Mouse (Mus musculus) gastrocnemius, postnatal 10 days (tissue): Measurements from ENCODE around the gene Dstn. TPM values are rescaled to one million over a fixed set of nuclear protein-coding genes. Genes with fewer than 3 reads are reported as not detected.
A peak's percentile ranks its signal among the peaks of the same experiment; 100 is the strongest.

ENCODE experiments used
- DNase-seq: peaks from one replicate; pipeline ENCODE4 v3.0.0; 2021; ENCODE audit warnings: mixed read lengths
- total RNA-seq, 2 experiments: library from RNA; stranded (reverse); gene quantifications; 2 replicates each; pipeline ENCODE4 v1.2.3; 2021

Gene Dstn
- total RNA-seq, 2 experiments from 2014 or later = 65.7 to 79.9 TPM

GRCm38 (mm10) chr2:143955004-143955403 lies 39.9 kb downstream of the Dstn start:
- DNase-seq = peak; percentile 1

GRCm38 (mm10) chr2:143955746-143956145 lies 40.6 kb downstream of the Dstn start:
- DNase-seq = no peak

DNA sequence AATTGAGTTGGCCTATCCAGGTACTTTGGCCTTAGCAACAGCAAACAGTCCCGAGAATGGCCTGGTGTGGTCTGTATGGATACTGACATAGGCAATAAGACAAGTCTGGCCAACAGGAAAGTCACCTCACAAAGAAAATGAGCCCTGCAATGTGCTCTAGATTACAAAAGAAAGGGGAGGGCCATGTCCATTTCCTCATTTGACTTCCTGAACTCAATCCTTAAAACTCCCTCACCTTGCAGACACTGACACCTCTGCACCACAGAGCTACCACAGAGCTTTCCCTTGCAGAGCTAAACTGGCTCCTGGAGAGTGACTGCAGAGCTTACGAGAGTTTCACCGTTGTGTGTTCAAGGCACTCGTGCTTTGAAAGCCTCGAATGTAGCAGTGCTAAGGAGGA lies 47.1 kb downstream of the Dstn start:
- no peak for DNase-seq

- DNase-seq = no peak
Observed at GRCm38 (mm10) chr2:143963318-143963717, 48.2 kb downstream of the Dstn start.

GRCm38 (mm10) chr2:143969260-143969659 lies 54.1 kb downstream of the Dstn start:
- DNase-seq = no peak

- no peak for DNase-seq
Observed at GRCm38 (mm10) chr2:143970841-143971240, 55.7 kb downstream of the Dstn start.

DNA sequence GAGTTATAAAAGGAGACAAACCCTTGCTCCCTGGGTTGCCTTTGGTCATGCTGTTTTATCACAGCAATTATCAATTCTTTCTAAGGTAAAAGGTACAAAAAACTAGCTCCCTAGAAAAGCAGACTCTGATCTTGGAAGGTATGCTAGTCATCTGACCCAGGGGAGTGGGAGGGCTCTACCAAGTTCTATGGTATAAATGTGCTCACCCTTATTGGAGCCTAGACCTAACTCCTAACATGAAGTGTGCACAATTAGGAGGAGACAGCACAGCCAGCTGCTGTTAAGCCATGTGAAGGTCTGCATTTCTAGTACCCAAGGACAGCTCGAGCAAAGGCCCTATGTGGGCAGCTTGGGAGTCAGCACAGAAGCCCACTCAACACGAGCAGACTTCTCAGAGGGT lies 56.8 kb downstream of the Dstn start:
- no peak for DNase-seq

DNA sequence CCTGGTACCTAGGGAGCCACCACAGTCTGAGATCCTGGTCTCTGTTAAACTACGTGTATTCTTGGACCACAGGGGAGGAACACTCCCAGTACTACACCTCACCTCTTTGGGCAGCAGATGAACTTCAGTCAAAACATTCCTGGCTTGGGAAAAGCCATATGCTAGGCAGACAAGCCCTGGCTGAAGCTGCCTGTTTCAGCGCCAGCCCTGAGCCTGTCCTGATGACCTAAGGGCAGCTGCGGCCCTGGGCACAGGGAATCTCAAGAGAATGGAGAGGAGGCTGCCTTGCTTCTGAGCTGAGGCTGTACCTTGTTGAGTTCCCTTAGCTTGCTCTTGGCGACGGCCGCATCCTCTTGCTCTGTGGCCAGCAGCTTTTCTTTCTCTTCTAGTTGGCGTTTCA lies 58.0 kb downstream of the Dstn start:
- DNase-seq = no peak

DNA sequence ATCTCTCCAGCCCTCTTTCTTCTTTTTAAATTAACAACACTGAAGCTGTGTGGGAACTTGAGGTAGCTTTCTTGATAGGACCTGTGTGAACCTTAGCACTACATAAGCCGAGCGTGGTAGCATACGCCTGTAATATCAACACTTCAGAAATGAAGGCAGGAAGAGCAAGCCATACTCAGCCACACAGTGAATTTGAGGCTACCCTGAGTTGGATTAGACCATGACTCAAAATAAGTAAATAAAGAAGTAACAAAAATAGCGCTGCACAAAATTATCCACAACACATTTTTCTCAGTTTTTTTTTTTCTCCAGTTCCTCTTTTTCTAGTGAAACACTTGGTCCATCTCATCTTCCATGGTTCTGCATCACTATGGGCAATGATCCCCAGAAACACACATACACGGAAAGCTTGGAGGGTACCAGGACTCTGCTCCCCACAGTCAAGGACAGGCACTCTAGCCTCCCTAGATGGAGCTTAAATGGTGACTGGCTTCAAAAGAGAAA lies 60.1 kb downstream of the Dstn start:
- peak; percentile 0 for DNase-seq

DNA sequence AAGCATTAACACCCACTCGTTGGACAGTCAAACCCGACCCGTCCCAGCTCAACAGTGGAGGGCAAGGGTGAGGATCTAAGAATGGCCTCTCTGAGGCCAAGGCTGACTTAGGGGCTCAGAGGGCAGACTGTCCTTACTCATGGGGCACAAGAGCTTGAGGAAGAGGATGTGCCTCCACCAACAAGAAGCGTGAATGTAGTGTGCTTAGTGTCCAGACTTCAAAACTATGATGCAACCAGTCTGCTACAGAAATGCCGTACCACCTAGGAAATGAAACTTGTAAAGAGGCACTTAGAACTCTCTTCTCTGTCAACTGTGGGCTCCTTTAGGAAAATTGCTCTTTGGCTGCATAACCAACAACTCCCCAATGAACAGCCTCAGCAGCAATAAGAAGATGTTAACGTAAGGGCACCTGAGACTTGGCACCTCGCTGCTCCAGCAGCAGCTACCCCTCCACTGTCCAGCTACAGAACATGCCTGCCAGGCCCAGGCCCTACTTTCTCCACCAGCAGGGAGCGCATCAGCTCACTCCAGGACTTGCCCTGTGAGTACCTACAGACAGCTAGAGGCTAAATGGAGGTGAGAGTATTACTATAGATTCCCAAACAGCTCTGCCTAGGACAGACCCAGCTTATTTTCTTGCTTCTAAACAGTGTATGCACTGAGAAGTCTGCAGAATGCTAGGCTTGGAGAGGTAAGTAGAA lies 63.5 kb downstream of the Dstn start:
- no peak for DNase-seq

DNA sequence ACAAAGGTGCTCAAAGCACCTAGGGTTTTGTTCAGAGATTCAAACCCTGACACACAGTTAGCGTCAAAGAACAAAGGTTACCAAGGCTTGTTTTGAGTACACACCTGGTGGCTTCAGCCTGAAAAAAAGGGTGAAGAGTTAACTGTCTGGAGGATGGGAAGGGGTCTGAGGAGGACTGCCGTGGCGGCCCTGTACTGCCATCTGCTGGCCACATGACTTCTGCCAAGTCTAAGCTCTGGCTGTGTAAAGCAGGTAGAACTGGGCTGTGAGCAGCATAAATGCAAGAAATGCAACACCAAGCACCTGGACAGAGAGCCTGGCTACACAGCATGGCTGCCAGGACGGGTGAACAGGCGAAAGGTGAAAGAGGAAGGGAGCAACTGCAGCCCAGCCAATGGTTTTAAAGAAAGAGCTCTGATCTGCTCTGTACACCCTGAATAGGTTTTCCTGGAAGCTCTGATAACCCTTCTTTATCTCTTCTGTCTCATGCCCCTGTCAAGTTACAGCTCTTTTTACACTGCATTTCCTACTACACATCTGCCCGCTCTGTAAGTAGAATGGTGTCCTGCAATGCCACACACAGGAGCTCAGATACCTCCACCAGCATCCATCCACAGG lies 65.8 kb downstream of the Dstn start:
- DNase-seq = peak; percentile 73

- DNase-seq = no peak
Observed at GRCm38 (mm10) chr2:143982152-143982551, 67.0 kb downstream of the Dstn start.

DNA sequence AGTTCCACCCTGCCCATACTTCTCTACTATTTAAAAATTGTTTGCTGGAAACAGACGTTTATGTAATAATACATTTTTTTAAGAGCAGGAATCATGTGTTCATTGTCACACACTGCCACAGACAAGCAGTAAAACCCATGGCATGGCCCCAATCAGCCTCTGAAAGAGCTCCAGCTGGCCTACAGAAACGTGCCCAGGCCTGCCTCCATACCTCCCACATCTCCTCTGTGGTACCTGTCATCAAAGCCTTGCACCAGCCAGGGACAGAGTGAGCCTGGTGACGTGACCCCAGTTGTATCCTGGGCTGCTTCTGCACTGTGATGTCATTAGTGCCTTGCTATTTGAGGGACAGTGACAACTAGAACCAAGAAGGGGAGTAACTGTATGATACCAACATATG lies 67.8 kb downstream of the Dstn start:
- DNase-seq = no peak

GRCm38 (mm10) chr2:143983482-143983881 lies 68.4 kb downstream of the Dstn start:
- DNase-seq = no peak

DNA sequence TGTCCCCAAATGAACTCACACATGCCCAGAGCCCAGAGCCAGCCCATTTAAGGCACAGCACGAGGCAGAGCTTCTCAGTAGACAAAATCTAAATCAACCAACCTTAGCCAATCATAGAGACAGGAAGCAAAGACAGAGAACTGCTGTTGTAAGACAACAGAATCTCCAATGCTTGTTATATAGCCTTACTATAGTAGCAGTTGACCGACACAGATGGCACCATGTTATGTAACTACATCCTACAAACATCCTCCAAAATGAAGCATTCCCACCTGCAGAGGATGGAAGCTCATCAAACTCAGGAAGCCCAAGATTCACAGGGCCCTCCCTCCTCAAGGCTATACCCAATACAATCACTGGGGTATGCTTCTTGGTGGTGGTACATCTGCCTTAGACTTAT lies 72.4 kb downstream of the Dstn start:
- DNase-seq = no peak

GRCm38 (mm10) chr2:143988016-143988415 lies 72.9 kb downstream of the Dstn start:
- no peak for DNase-seq

- DNase-seq = no peak
Observed at GRCm38 (mm10) chr2:143990997-143991396, 75.9 kb downstream of the Dstn start.

DNA sequence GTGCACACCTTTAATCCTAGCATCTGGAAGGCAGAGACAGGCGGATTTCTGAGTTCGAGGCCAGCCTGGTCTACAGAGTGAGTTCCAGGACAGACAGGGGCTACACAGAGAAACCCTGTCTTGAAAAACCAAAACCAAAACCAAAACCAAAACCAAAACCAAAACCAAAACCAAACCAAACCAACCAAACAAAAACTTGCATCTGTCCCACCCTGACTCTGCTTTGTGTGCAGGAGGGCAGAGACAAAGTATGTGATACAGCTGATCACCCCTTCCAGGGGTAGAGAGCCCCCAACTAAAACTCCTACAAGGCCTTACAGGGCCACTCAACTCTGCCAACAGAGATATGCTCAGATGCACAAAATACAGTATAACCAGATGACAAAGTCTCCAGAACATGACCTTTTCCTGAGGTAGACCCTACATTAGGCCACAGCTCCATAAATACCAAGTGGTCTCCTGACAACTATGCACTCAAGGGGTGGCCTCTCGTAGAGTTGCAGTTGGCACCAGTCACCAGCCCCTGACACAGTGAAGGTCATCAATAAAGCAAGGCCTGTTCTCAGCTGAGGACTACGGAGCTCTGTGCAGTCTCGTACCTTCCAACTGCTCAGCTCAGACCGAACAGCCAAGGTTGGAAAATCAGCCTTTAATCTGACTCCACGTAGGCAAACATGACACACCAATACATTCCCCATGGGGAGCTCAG lies 77.0 kb downstream of the Dstn start:
- no peak for DNase-seq

Other genes starting within 250 kb of the Dstn start
- under 1 TPM; 0.78 to 0.93 TPM for gene Bfsp1, start 52.1 kb upstream of the Dstn start, total RNA-seq
- 100 to 1,000 TPM; 119 to 189 TPM for gene Rrbp1, start 95.9 kb downstream of the Dstn start, total RNA-seq
- gene Banf2, start 117.7 kb downstream of the Dstn start, total RNA-seq = not detected